Mouse (Mus musculus) G1E (cell line): ENCODE results near the gene Adam23. TPM values are rescaled to one million over a fixed set of nuclear protein-coding genes. Genes with fewer than 3 reads are reported as not detected.

Experiments
- ATAC-seq: 2 replicates; pipeline ENCODE4 v1.8.0; 2016; ENCODE audit warnings: mild to moderate bottlenecking; ENCODE audit not compliant: insufficient number of reproducible peaks, poor library complexity, low FRiP score, severe bottlenecking; ENCODE audit errors: extremely low read depth
- DNase-seq: peaks from one replicate; pipeline ENCODE4 v3.0.0; 2012; ENCODE audit warnings: low spot score
- H3K27me3 ChIP-seq: 2 replicates; pipeline ENCODE4 v1.6.1; 2012; ENCODE audit warnings: mild to moderate bottlenecking, low read length, inconsistent platforms; ENCODE audit not compliant: insufficient read depth
- H3K36me3 ChIP-seq: replicated peaks from 2 replicates; pipeline ENCODE3; 2012; ENCODE audit warnings: mild to moderate bottlenecking, inconsistent platforms
- H3K4me1 ChIP-seq: 2 replicates; pipeline ENCODE4 v1.6.1; 2012; ENCODE audit warnings: low read depth, low read length, inconsistent platforms, mixed read lengths; ENCODE audit not compliant: insufficient read depth
- H3K4me3 ChIP-seq: 2 replicates; pipeline ENCODE4 v1.5.1; 2012; ENCODE audit warnings: low read depth, mild to moderate bottlenecking, inconsistent platforms, low read length, moderate library complexity, mixed read lengths
- H3K9me3 ChIP-seq: replicated peaks from 2 replicates; pipeline ENCODE4 v1.6.1; 2012; ENCODE audit warnings: inconsistent platforms
- CTCF ChIP-seq: IDR thresholded peaks from 2 replicates; pipeline ENCODE4 v1.5.1; 2012; ENCODE audit warnings: low read depth, low read length, inconsistent platforms, mixed read lengths
- GATA1 ChIP-seq: IDR thresholded peaks from 2 replicates; pipeline ENCODE4 v1.6.1; 2012; ENCODE audit warnings: borderline replicate concordance, low read length, inconsistent platforms, mixed read lengths
- GATA2 ChIP-seq: IDR thresholded peaks from 2 replicates; pipeline ENCODE4 v1.6.1; 2012; ENCODE audit warnings: low read depth, low read length, inconsistent platforms, borderline replicate concordance
- POLR2AphosphoS5 ChIP-seq: IDR thresholded peaks from 2 replicates; pipeline ENCODE4 v1.6.1; 2012; ENCODE audit warnings: low read depth, low read length, inconsistent platforms; ENCODE audit not compliant: insufficient replicate concordance
- TAL1 ChIP-seq: conservative IDR thresholded peaks from 2 replicates; pipeline ENCODE4 v1.6.1; 2012; ENCODE audit warnings: low read depth, low read length, inconsistent platforms, mixed read lengths
- polyA plus RNA-seq: library from polyadenylated mRNA; stranded (reverse); fragments of >175 nt; gene quantifications from 2 replicates; pipeline ENCODE4 v1.2.3, GENCODE M21; 2012
- total RNA-seq, 2 experiments: library from RNA; stranded (forward) in 1 of 2; stranded (reverse) in 1 of 2; fragments of 200-1000 nt in 1 of 2; fragments of >200 nt in 1 of 2; fragmentation: Nextera tagmentation in 1 of 2; gene quantifications; 2 replicates each; pipeline ENCODE4 v1.2.3; 2014 to 2017

The Adam23 gene
- total and polyA plus RNA-seq, 3 experiments, result 0.33 TPM; not detected in 2

GRCm38 (mm10) chr1:63486646-63487045, 41.0 kb downstream of the Adam23 start:
- no peak overlapping the region for H3K4me3 ChIP-seq
- ATAC-seq (no peak), DNase-seq (no peak)
- no peaks in the 10 kb centered on the region for H3K36me3 ChIP-seq
- no peaks in the 10 kb centered on the region for H3K4me1 ChIP-seq
- TF ChIP-seq CTCF, result no peak
- TF ChIP-seq GATA2, result no peak
- TF ChIP-seq POLR2AphosphoS5, result no peak
- TF ChIP-seq TAL1, result no peak
- no peak for TF ChIP-seq GATA1
- H3K9me3 ChIP-seq, result no peaks in the 10 kb centered on the region
- 0 out of 2 replicates have a peak, but pooled peaks cover 3% of the 10 kb centered on the region for H3K27me3 ChIP-seq

GRCm38 (mm10) chr1:63491001-63491400, 45.3 kb downstream of the Adam23 start:
- Histone ChIP-seq H3K4me1 (no peaks in the 10 kb centered on the region), H3K27me3 (no peaks in the 10 kb centered on the region), H3K9me3 (no peaks in the 10 kb centered on the region), H3K36me3 (no peaks in the 10 kb centered on the region), H3K4me3 (no peak overlapping the region)
- DNase-seq, result no peak
- no peak for ATAC-seq
- TF ChIP-seq GATA2 (no peak), POLR2AphosphoS5 (no peak), GATA1 (no peak), TAL1 (no peak)

GRCm38 (mm10) chr1:63493325-63493724, 47.6 kb downstream of the Adam23 start:
- H3K4me3 ChIP-seq, result no peak overlapping the region
- no peaks in the 10 kb centered on the region for H3K4me1 ChIP-seq
- no peak for DNase-seq
- no peak for ATAC-seq
- H3K36me3 ChIP-seq, result no peaks in the 10 kb centered on the region
- no peaks in the 10 kb centered on the region for H3K27me3 ChIP-seq
- TF ChIP-seq POLR2AphosphoS5 (no peak), TAL1 (no peak), GATA2 (no peak), CTCF (no peak), GATA1 (no peak)
- no peaks in the 10 kb centered on the region for H3K9me3 ChIP-seq

- no peaks in the 10 kb centered on the region for H3K9me3 ChIP-seq
- TF ChIP-seq TAL1, result no peak
- no peaks in the 10 kb centered on the region for H3K36me3 ChIP-seq
- no peak for ATAC-seq
- H3K4me1 ChIP-seq, result no peaks in the 10 kb centered on the region
- no peak overlapping the region for H3K4me3 ChIP-seq
- DNase-seq, result no peak
- no peaks in the 10 kb centered on the region for H3K27me3 ChIP-seq
These were observed 61.7 kb downstream of the Adam23 start for GRCm38 (mm10) chr1:63507386-63507785.

GRCm38 (mm10) chr1:63508801-63509200, 63.1 kb downstream of the Adam23 start:
- TF ChIP-seq TAL1, result no peak
- no peak for TF ChIP-seq POLR2AphosphoS5
- no peak for TF ChIP-seq GATA1
- no peak for TF ChIP-seq CTCF
- TF ChIP-seq GATA2, result no peak
- H3K9me3 ChIP-seq, result no peaks in the 10 kb centered on the region
- H3K36me3 ChIP-seq, result no peaks in the 10 kb centered on the region
- no peak for ATAC-seq
- H3K27me3 ChIP-seq, result no peaks in the 10 kb centered on the region; the same call in 1 of the 2 replicates
- H3K4me3 ChIP-seq, result no peak overlapping the region
- H3K4me1 ChIP-seq, result no peaks in the 10 kb centered on the region
- no peak for DNase-seq

GRCm38 (mm10) chr1:63511416-63511815, 65.7 kb downstream of the Adam23 start:
- no peaks in the 10 kb centered on the region for H3K36me3 ChIP-seq
- DNase-seq, result no peak
- no peaks in the 10 kb centered on the region for H3K9me3 ChIP-seq
- H3K27me3 ChIP-seq, result no peaks in the 10 kb centered on the region; the same call in 1 of the 2 replicates
- TF ChIP-seq CTCF (no peak), TAL1 (no peak), POLR2AphosphoS5 (no peak), GATA1 (no peak), GATA2 (no peak)
- H3K4me1 ChIP-seq, result no peaks in the 10 kb centered on the region
- no peak overlapping the region for H3K4me3 ChIP-seq
- ATAC-seq, result no peak

- Histone ChIP-seq H3K4me3 (no peak overlapping the region), H3K36me3 (no peaks in the 10 kb centered on the region), H3K27me3 (peaks cover 2% of the 10 kb centered on the region; the same call in 1 of the 2 replicates), H3K4me1 (no peaks in the 10 kb centered on the region), H3K9me3 (no peaks in the 10 kb centered on the region)
- DNase-seq (no peak), ATAC-seq (no peak)
- TF ChIP-seq CTCF (no peak), GATA2 (no peak), TAL1 (no peak), POLR2AphosphoS5 (no peak), GATA1 (no peak)
These were observed 72.1 kb downstream of the Adam23 start for GRCm38 (mm10) chr1:63517800-63518199.
